Mouse (Mus musculus): ENCODE measurements around the gene Impg1. TPM values are rescaled to one million over a fixed set of nuclear protein-coding genes. Genes with fewer than 3 reads are reported as not detected.
"Not testable (repeated sequence)": the region's sequence is repeated elsewhere in the genome, so short reads cannot be mapped to it uniquely, and the experiment has no call there.

The Impg1 gene
- polyA plus RNA-seq, 1 experiment from 2014 or later: not detected

DNA sequence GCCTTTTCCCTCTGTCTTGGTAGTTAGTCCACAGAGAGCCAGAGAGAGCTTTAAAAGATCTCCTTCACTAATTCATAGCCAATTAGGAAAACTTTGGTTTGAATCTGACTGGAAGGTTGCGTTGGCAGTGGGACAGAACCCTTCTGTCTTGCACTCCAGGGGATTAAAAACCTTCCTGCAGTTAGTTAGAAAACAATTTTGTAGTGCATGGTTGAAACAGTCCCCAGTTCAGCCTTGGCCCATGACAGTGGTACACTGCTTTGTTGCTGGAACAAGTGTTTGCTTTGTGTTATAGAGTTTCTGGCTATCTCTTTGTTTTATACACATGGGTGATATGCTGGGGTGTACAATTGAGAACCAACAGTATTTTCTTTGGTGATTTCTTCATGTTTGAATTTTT, 124.4 kb downstream of the Impg1 start:
- Histone ChIP-seq H3K4me2 (ENCODE audit: low read depth, low read length) (no peak overlapping the region), H3K9ac (replicated peaks; ENCODE audit: low read length) (no peak overlapping the region), H3K36me3 (replicated peaks; ENCODE audit: control insufficient read depth, insufficient read depth, low read depth, low read length) (no peaks in the 10 kb centered on the region), H3K4me1 (ENCODE audit: control insufficient read depth, insufficient read depth, low read length) (no peaks in the 10 kb centered on the region), H3K4me3 (ENCODE audit: low read depth, low read length) (no peak overlapping the region), H3K27me3 (ENCODE audit: control insufficient read depth, insufficient read depth, low read length) (no peaks in the 10 kb centered on the region), H3K9me3 (replicated peaks; ENCODE audit: control insufficient read depth, low read length) (no peaks in the 10 kb centered on the region), H3K27ac (replicated peaks; ENCODE audit: low read depth, low read length) (no peak overlapping the region)
- 34% methylated on average over 1 of the region's 1 CpGs for WGBS
- ATAC-seq (replicated peaks; ENCODE audit: insufficient number of reproducible peaks, low FRiP score, low TSS enrichment, low read depth): no peak
- DNase-seq (ENCODE audit: low spot score): no peak

DNA sequence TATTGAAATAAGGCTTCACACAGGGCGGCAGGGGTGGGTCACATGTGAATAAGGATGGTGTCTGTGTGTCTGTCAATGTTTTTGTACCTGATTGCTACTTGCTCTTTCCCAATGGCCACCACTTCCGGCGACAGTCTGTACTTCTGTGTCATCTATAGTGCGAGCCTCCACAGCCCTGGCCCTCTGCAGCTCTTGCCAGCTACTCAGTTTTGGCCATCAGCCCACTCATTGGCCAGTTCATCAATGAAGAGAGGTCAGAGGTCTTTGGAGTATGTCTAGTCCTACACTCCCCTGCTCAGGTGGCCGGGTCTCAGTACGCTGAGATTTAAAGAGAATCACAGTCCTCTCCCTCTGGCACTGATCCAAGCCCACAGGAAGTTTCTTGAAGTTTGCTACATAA, 127.3 kb downstream of the Impg1 start:
- Histone ChIP-seq H3K27ac (replicated peaks; ENCODE audit: low read depth, low read length) (no peak overlapping the region), H3K36me3 (replicated peaks; ENCODE audit: control insufficient read depth, insufficient read depth, low read depth, low read length) (no peaks in the 10 kb centered on the region), H3K27me3 (ENCODE audit: control insufficient read depth, insufficient read depth, low read length) (no peaks in the 10 kb centered on the region), H3K9me3 (replicated peaks; ENCODE audit: control insufficient read depth, low read length) (no peaks in the 10 kb centered on the region), H3K4me2 (ENCODE audit: low read depth, low read length) (no peak overlapping the region), H3K4me1 (ENCODE audit: control insufficient read depth, insufficient read depth, low read length) (no peaks in the 10 kb centered on the region), H3K9ac (replicated peaks; ENCODE audit: low read length) (no peak overlapping the region), H3K4me3 (ENCODE audit: low read depth, low read length) (no peak overlapping the region)
- ATAC-seq (replicated peaks; ENCODE audit: insufficient number of reproducible peaks, low FRiP score, low TSS enrichment, low read depth): no peak
- 92% methylated on average over 6 of the region's 6 CpGs for WGBS
- no peak for DNase-seq (ENCODE audit: low spot score)

DNA sequence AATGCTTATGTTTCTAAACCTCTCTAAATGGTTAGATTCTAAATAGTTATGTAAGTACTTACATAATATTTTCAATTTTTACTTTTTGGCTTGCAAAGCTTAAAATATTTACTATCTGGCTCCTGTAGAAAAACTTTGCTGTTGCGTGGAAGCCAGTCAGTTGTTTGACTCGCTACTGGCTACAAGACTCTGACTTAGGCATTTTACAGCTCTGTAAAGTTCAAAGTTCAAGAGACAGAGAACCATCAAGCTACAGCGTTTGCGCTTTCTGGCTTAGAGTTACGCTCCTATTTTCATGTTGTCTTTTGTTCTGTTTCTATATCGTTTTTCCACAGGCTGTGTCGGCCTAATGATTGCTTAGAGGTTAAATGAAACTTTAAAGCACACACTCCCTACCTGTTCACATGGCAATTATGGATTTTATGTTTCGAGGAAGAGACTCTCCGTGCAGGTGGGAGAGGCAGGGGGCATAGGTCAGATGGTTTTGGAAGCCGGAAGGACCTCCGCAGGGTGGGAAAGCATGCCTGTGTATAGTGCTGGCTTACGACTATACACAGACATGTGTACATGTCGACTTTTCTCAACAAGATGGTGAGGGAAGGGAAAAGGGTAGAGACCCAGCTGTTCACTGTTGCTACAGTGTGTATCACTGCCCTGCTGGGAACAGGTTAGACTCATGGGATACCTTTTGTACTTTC, 129.5 kb downstream of the Impg1 start:
- DNase-seq (ENCODE audit: low spot score) (no peak), ATAC-seq (replicated peaks; ENCODE audit: insufficient number of reproducible peaks, low FRiP score, low TSS enrichment, low read depth) (no peak)
- Histone ChIP-seq H3K4me3 (ENCODE audit: low read depth, low read length) (no peak overlapping the region), H3K27ac (replicated peaks; ENCODE audit: low read depth, low read length) (no peak overlapping the region), H3K9ac (replicated peaks; ENCODE audit: low read length) (no peak overlapping the region), H3K4me2 (ENCODE audit: low read depth, low read length) (no peak overlapping the region), H3K27me3 (ENCODE audit: control insufficient read depth, insufficient read depth, low read length) (no peaks in the 10 kb centered on the region), H3K36me3 (replicated peaks; ENCODE audit: control insufficient read depth, insufficient read depth, low read depth, low read length) (no peaks in the 10 kb centered on the region), H3K9me3 (replicated peaks; ENCODE audit: control insufficient read depth, low read length) (no peaks in the 10 kb centered on the region), H3K4me1 (ENCODE audit: control insufficient read depth, insufficient read depth, low read length) (no peaks in the 10 kb centered on the region)
- WGBS: 81% methylated on average over 13 of the region's 13 CpGs

DNA sequence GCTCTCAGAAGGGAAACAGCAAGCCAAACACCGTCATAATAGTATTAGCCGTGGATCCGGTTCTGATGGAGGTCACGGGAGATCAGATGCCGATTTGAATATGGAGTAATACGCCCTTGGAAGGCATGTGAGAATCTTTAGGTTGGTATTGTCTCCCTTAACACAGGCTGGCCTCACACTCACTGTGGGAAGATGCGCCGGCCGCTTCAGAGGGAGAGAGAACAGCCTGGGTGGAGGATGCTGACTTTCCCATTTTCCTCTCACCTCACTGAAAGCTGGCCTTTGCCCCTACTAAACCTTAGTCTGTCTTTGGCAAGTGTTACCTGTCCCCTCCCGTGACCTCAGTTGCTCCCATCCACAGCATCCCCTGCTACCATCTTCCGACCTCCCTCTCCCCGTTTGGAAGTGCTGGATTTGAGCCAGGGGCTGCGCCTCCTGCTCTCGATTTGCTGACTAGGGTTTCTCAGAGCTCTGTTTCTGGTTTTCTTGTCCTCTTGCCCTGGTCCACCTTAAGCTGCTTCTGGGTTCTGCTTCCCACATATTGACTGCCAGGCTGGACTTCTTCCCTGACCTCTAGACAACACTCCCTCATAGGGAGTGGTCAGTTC, 131.2 kb downstream of the Impg1 start:
- Histone ChIP-seq H3K27me3 (ENCODE audit: control insufficient read depth, insufficient read depth, low read length) (no peaks in the 10 kb centered on the region), H3K4me3 (ENCODE audit: low read depth, low read length) (no peak overlapping the region), H3K27ac (replicated peaks; ENCODE audit: low read depth, low read length) (no peak overlapping the region), H3K4me2 (ENCODE audit: low read depth, low read length) (no peak overlapping the region), H3K36me3 (replicated peaks; ENCODE audit: control insufficient read depth, insufficient read depth, low read depth, low read length) (no peaks in the 10 kb centered on the region), H3K9ac (replicated peaks; ENCODE audit: low read length) (no peak overlapping the region), H3K9me3 (replicated peaks; ENCODE audit: control insufficient read depth, low read length) (no peaks in the 10 kb centered on the region), H3K4me1 (ENCODE audit: control insufficient read depth, insufficient read depth, low read length) (no peaks in the 10 kb centered on the region)
- WGBS: 71% methylated on average over 14 of the region's 14 CpGs
- ATAC-seq (replicated peaks; ENCODE audit: insufficient number of reproducible peaks, low FRiP score, low TSS enrichment, low read depth) (no peak), DNase-seq (ENCODE audit: low spot score) (no peak)

- WGBS: 46% methylated on average over 8 of the region's 8 CpGs
- ATAC-seq (replicated peaks; ENCODE audit: insufficient number of reproducible peaks, low FRiP score, low TSS enrichment, low read depth): no peak
These were observed 131.8 kb downstream of the Impg1 start for GRCm38 (mm10) chr9:80333466-80333865.

GRCm38 (mm10) chr9:80332153-80332552, 133.1 kb downstream of the Impg1 start:
- peak overlapping the region; percentile 8; the same call in 1 of the 2 replicates for H3K4me2 ChIP-seq (ENCODE audit: low read depth, low read length)
- no peak overlapping the region for H3K4me3 ChIP-seq (ENCODE audit: low read depth, low read length)
- DNase-seq (ENCODE audit: low spot score): peak; percentile 84
- no peaks in the 10 kb centered on the region for H3K27me3 ChIP-seq (ENCODE audit: control insufficient read depth, insufficient read depth, low read length)
- no peaks in the 10 kb centered on the region for H3K9me3 ChIP-seq (replicated peaks; ENCODE audit: control insufficient read depth, low read length)
- WGBS: 21% methylated on average over 14 of the region's 14 CpGs
- H3K36me3 ChIP-seq (replicated peaks; ENCODE audit: control insufficient read depth, insufficient read depth, low read depth, low read length): no peaks in the 10 kb centered on the region
- H3K27ac ChIP-seq (replicated peaks; ENCODE audit: low read depth, low read length): no peak overlapping the region
- H3K9ac ChIP-seq (replicated peaks; ENCODE audit: low read length): no peak overlapping the region
- H3K4me1 ChIP-seq (ENCODE audit: control insufficient read depth, insufficient read depth, low read length): no peaks in the 10 kb centered on the region
- ATAC-seq (replicated peaks; ENCODE audit: insufficient number of reproducible peaks, low FRiP score, low TSS enrichment, low read depth): peak; percentile 85

More at GRCm38 (mm10) chr9:80333466-80333865, 131.8 kb downstream of the Impg1 start:
- no peaks in the 10 kb centered on the region for H3K4me1 ChIP-seq (ENCODE audit: control insufficient read depth, insufficient read depth, low read length)
- no peak overlapping the region for H3K4me2 ChIP-seq (ENCODE audit: low read depth, low read length)
- H3K9ac ChIP-seq (replicated peaks; ENCODE audit: low read length): no peak overlapping the region
- H3K9me3 ChIP-seq (replicated peaks; ENCODE audit: control insufficient read depth, low read length): no peaks in the 10 kb centered on the region
- H3K27me3 ChIP-seq (ENCODE audit: control insufficient read depth, insufficient read depth, low read length): no peaks in the 10 kb centered on the region
- no peaks in the 10 kb centered on the region for H3K36me3 ChIP-seq (replicated peaks; ENCODE audit: control insufficient read depth, insufficient read depth, low read depth, low read length)
- no peak for DNase-seq (ENCODE audit: low spot score)
- no peak overlapping the region for H3K27ac ChIP-seq (replicated peaks; ENCODE audit: low read depth, low read length)
- no peak overlapping the region for H3K4me3 ChIP-seq (ENCODE audit: low read depth, low read length)

- 91% methylated on average over 2 of the region's 2 CpGs for WGBS
- H3K4me3 ChIP-seq (ENCODE audit: low read depth, low read length); H3K36me3 ChIP-seq (replicated peaks; ENCODE audit: control insufficient read depth, insufficient read depth, low read depth, low read length); ATAC-seq (replicated peaks; ENCODE audit: insufficient number of reproducible peaks, low FRiP score, low TSS enrichment, low read depth); H3K27me3 ChIP-seq (ENCODE audit: control insufficient read depth, insufficient read depth, low read length); H3K27ac ChIP-seq (replicated peaks; ENCODE audit: low read depth, low read length); DNase-seq (ENCODE audit: low spot score); H3K9ac ChIP-seq (replicated peaks; ENCODE audit: low read length); H3K9me3 ChIP-seq (replicated peaks; ENCODE audit: control insufficient read depth, low read length); H3K4me1 ChIP-seq (ENCODE audit: control insufficient read depth, insufficient read depth, low read length); H3K4me2 ChIP-seq (ENCODE audit: low read depth, low read length): not testable (repeated sequence)
These were observed 144.0 kb downstream of the Impg1 start for GRCm38 (mm10) chr9:80321051-80321887.

- H3K9me3 ChIP-seq (replicated peaks; ENCODE audit: control insufficient read depth, low read length): no peaks in the 10 kb centered on the region
- 84% methylated on average over 6 of the region's 6 CpGs for WGBS
- H3K4me3 ChIP-seq (ENCODE audit: low read depth, low read length): no peak overlapping the region
- H3K36me3 ChIP-seq (replicated peaks; ENCODE audit: control insufficient read depth, insufficient read depth, low read depth, low read length): no peaks in the 10 kb centered on the region
- no peak overlapping the region for H3K4me2 ChIP-seq (ENCODE audit: low read depth, low read length)
- ATAC-seq (replicated peaks; ENCODE audit: insufficient number of reproducible peaks, low FRiP score, low TSS enrichment, low read depth) (no peak), DNase-seq (ENCODE audit: low spot score) (no peak)
- H3K9ac ChIP-seq (replicated peaks; ENCODE audit: low read length): no peak overlapping the region
- H3K27me3 ChIP-seq (ENCODE audit: control insufficient read depth, insufficient read depth, low read length): no peaks in the 10 kb centered on the region
- no peak overlapping the region for H3K27ac ChIP-seq (replicated peaks; ENCODE audit: low read depth, low read length)
- H3K4me1 ChIP-seq (ENCODE audit: control insufficient read depth, insufficient read depth, low read length): no peaks in the 10 kb centered on the region
These were observed 147.3 kb downstream of the Impg1 start for GRCm38 (mm10) chr9:80318027-80318426.
